Mouse (Mus musculus) lung, postnatal 36 days (tissue): ENCODE results near the gene Dcx.

Experiments used
- DNase-seq: peaks from one replicate; pipeline ENCODE4 v3.0.0; 2022; ENCODE audit warnings: mixed read lengths

The Dcx gene

DNA sequence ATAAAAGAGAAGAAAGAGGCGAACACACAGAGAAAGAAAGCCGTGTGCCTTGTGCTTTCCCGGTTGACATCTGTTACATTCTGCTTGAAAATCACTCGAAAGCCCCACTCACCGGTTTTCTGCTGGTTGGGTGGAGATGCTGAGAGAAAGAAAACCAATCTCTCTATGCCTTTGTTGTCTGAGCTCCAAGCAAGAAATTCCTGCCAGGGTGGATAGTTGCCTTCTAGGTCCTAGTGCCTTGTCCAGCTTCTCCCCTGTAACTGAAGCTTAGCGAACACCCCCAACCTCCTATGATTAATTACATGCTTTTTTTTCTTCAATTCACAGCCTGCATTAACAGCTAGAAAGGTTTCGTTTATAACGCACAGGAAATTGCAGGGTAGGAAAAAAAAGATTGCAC, at the start of gene Dcx:
TSS of gene Dcx (minus strand) at position 354 of the 400 bp plus-strand sequence.
- no peak for DNase-seq

DNA sequence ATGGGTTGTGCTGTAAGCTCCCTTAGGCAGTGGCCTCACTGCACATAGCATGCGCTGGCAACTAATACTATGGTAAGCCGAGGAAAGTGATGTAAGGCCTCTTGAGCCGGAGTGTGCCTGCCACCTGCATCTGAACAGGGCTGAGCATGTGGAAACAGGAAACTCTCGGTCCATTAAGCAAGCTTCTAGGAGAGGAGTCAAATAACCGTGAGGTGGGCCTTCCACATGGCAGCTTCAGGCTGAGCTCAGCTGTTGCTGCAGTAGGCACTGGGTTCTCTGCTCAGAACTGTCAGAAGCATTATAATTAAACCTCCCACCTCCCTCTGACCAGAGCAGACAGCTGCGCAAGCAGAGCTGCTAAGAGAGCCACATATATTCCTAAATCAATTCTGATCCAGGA, 33.1 kb upstream of the Dcx start:
- DNase-seq, result no peak

- no peak for DNase-seq
Observed at GRCm38 (mm10) chrX:143933671-143934070, 560 bp upstream of the Dcx start.

GRCm38 (mm10) chrX:143932530-143932929, 581 bp downstream of the Dcx start:
- no peak for DNase-seq

- no peak for DNase-seq
Observed at GRCm38 (mm10) chrX:143931400-143932185, 1.5 kb downstream of the Dcx start.

DNA sequence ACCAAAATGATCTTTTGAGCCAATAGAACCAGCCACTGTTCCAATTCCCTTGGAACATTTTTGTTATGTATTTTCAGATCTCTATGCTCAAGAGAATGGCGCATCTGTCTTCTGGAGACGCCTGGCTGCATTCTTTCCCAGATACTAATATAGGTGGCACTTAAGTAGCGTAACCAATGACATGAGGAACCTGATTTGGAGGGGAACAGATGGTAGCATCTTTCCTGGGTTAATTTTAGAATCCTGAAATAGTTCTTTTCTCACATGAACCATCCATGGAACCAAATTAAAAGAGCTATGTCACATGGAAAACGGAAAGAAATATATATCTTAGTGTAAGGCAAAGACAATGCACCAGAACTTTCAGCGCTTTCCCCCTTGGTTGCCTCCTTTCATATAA, 11.0 kb downstream of the Dcx start:
- no peak for DNase-seq

DNA sequence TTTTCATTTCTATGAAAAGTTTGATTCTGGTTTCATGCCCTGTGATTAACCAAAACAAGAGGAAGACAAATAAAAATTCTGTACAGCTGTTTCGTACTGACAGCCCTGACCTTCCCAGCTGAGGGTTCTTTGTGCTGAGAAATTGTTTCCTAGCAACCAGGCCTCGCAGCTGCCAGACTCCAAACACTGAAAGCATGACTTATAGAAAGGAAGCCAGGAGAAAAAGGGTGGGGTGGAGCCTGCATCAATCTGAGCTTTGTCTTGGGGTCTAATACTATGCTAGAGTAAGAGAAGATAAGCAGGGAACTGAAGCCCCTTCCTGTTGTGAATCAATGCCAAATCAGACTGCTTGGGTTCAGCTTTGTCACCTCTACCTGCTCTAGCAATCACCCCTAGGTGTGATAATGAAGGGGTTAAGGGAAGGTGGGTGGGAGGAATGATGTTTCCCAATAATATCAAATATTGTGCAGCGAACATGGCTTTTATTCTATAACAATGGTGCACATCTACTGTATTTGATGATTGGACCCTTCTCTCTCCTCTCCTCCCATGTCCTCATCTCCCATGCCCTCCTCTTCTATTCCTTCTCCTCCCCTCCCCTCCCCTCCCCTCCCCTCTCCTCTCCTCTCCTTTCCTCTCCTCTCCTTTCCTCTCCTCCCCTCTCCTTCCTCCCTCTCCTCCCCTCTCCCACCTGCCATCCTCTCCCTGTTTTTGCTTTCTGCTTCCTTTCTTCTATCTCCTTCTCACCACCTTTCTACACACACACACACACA, 26.2 kb downstream of the Dcx start:
- no peak for DNase-seq

DNA sequence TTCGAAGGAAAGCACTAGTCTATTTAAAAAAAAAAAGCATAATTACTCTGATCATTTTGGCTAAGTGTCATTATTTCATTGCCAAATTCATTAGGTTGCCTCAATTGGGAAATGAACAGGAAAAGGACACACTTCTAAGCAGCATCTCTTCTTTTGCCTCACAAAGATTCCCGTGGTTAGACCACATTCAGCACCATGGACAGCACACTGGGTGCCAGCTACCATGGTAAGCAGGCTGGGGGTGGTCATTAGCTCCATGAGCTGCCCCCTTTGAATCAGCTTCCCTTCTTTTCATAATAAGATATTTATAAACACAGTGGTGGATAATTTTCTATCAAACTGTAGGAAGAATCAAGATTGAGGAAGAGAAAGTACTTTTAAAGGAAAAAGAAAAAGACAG, 28.4 kb downstream of the Dcx start:
- peak; percentile 19 for DNase-seq

DNA sequence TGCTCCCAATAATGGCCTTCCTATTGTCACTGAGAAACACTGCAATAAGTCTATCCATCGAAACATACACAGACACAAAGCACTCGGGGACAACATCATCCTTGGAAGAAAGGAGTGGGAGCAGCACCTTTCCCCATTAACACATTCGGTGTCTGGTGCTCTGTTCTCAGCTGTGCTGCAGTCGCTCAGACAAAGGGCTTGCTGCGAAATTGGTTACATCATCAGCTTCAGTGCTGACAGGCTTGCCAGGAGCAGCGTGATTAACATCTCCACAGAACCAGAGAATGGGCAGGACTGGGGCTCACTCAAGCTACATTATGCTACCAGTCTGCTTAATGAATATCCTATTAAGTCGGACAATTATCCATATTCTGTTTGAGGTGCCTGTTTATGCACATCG, 30.8 kb downstream of the Dcx start:
- no peak for DNase-seq

GRCm38 (mm10) chrX:143897363-143898285, 35.5 kb downstream of the Dcx start:
- no peak for DNase-seq

GRCm38 (mm10) chrX:143896936-143897335, 36.2 kb downstream of the Dcx start:
- no peak for DNase-seq

GRCm38 (mm10) chrX:143893180-143893579, 39.9 kb downstream of the Dcx start:
- no peak for DNase-seq

- DNase-seq, result no peak
Observed at GRCm38 (mm10) chrX:143885765-143886164, 47.3 kb downstream of the Dcx start.

GRCm38 (mm10) chrX:143884953-143885352, 48.2 kb downstream of the Dcx start:
- no peak for DNase-seq

DNA sequence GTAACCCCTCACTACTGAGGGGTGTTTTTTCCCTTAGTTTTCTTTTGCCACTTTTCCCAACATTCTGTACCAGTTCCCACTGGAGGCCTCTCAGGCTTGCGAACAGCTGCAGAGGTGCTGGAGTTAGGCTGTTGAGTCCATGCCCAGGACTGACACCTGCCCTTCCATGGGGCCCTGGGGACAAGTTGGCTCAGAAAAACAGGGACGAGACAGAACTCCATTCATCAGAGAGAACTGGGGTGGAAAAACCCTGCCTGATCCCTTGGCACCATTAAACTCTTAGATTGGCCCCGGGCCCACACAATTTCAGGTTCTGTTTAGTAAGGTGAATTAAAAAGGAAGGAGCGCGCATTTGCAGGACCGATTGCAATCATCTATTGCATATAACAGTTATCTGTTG, 48.8 kb downstream of the Dcx start:
- no peak for DNase-seq

GRCm38 (mm10) chrX:143881806-143882468, 51.2 kb downstream of the Dcx start:
- peak; percentile 6 for DNase-seq

DNA sequence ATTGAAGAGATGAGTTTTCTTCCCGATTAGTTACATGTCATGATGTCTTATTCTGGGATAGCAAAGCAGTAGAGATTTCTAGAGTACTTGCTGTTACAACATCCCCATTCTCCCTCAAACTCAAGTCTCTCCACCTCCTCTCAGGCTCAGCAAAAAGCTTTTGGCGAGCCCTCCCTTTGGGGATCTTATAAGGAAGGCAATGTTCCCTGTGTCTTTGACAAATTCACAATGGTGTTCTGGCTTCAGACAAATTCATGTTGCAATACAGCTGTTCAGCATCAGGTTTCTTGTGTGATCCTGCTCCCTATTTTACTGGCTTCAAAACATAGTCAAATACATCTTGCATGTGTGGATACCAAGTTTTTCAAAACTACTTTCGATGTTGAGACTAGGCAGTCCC, 53.5 kb downstream of the Dcx start:
- DNase-seq, result no peak

DNA sequence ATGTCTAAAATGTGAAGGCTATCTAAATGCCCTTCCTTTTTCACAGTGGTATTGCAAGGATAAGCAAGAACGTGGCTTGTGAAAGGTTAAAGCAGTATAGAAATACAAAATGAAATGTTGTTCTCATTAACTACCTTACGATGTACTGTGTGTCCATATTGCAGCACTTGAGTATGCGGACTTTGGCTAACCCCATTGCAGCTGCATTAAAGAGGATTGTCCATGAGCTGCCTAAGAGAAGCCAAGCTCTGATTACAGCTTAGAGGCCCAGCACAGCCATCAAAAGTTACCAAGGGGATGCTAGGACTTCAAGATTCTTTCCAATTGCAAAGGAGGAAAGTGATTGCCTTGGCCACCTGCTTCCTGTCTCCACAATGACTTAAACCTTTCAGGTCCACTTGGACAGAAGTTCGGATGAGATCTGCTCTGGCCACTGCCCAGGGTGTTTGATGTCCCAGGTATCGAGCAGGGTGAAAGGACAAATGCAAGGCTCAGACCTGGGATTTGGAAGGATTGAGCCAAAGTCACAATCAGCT, 65.9 kb downstream of the Dcx start:
- DNase-seq, result no peak

DNA sequence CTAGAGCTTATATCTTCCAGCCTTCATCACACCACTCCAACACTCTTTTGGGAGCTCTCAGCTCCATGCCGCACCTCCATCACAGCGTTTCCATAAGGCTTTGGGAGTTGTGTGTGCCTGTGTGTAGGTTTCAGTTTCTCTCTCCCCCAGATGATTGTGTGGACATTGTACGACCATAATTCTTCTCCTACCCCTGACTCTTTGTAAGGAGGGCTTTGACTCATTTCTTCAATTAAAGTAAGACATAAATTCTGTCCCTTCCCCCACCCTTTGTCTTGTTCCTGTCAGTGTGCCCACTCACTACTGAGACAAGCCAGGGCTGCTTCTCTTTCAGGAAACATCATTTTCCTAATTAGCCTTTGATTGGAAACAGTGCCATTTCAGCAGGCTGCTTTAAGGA, 81.8 kb downstream of the Dcx start:
- no peak for DNase-seq

- no peak for DNase-seq
Observed at GRCm38 (mm10) chrX:143849969-143850368, 83.1 kb downstream of the Dcx start.

DNA sequence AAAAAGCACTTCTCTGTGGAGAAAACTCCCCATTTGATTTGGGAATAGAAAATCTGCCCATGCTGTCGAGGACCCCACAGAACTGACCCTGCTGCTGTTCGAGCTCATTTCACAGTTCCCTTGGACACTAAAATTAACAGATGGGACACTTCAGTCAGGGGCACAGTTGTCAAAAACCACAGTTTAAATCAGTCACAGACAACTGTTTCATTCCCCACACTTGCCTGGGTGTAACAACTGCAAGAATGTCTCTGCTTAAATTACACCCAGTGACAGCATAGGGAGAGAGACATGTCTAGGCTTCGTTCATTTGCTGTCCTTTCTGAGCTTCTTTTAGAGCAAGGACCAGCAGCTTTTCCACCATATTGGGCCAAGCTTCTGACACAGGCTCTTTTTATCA, 86.5 kb downstream of the Dcx start:
- no peak for DNase-seq

DNA sequence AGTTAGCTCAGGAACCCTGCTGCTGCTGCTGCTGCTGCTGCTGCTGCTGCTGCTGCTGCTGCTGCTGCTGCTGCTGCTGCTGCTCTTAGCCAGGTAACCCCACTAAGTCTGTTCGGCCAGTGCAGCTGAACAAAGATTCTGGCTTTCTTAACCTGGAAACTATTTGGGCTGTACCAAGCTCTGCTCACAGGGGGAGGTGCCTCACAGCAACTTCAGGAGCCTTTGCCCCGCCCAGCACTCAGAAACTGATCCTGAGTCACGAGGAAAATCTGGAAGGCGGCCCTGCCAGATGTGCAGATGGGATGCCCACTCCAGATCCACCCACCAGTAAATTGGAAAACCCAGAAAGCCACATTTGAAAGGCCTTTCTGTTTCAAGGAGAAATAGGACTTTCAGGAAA, 105.9 kb downstream of the Dcx start, which contains the start of gene Capn6:
TSS of gene Capn6 (minus strand) at position 203 of the 400 bp plus-strand sequence.
- peak; percentile 53 for DNase-seq
